Mouse (Mus musculus) forelimb bud, embryonic 11.5 days (tissue): ENCODE results near the gene Slc2a3.
"Not testable (repeated sequence)": the region's sequence is repeated elsewhere in the genome, so short reads cannot be mapped to it uniquely, and the experiment has no call there.

Experiments used
- DNase-seq: peaks from one replicate; pipeline ENCODE4 v3.0.0-alpha.2; 2012; ENCODE audit warnings: low read depth, low spot score

The Slc2a3 gene

DNA sequence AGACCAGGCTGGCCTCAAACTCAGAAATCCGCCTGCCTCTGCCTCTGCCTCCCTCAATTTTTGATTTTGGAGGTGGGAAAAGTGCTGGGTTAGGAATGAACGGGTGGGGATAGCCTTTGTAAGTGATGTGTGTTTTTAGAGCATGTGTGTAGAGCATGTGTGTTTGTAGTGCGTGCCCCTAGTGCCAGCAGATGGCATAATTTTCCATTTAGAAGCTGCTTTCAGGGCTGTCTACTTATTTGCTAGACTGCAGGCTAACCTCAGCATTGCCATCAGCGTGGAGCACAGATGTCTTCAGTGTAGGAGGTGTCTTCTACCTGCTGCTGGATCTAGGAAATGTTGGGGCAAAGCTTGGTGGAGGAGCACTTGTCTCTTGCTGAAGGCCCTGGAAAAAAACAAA is 92.6 kb downstream of the Slc2a3 start:
- no peak for DNase-seq

DNA sequence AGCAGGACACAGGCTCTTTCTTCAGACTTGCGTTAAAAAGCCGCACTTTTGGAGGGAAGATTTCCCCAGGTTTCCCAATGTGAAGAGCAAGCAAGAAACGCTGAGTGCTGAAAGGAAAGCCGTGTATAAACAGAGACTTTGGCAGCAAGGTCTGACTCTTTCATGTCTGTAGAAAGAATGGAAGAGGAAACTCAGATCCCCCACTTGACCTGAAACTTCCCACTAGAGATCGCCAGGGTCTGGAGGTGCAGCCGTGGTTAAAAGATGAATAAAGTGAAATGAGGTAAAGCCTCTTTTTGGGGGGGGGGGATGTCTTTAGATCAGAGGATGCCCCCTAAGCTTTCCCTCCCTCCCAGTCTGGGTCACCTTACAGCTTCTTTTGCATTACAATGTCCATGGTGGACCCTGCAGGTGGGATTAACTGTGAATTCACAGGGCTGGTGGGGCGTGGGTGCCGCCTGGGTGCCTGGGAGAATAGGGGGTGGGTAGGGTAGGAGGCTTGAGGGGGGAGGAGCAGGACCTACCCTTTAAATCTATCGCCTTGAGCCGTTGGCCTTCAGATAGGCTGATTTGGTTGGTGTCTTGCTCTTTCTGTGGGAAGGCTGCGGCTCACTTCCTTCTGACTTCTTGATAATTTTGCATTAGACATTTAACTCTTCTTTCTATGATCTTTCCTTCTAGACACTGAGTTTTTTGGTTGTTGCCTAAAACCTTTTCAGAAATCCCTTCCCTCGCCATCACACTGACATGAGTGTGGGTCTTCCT is 94.2 kb downstream of the Slc2a3 start, which contains the start of gene Nanog:
Nanog (plus strand) TSS at position 454 of the 765 bp plus-strand sequence.
- DNase-seq: no peak

GRCm38 (mm10) chr6:122706337-122706840 is 95.1 kb downstream of the Slc2a3 start:
- no peak for DNase-seq

GRCm38 (mm10) chr6:122703706-122704105 is 97.7 kb downstream of the Slc2a3 start:
- no peak for DNase-seq

DNA sequence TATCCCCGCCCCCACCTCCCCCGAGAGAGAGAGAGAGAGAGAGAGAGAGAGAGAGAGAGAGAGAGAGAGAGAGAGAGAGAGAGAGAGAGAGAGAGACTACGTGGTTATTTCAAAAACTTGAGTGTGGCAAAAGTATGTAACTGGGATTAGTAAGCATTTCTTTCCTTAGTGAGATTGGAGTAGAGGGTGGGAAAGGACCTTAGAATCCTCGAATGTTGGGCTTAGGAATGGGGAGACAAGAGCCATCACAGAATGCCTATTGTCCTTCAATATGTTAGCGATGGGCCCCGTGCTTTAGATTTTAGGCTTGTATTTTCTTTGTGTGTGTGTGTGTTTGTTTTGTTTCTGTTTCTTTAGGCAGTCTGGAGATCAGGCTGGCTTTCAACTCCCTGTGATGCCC is 98.2 kb downstream of the Slc2a3 start:
- DNase-seq: no peak

DNA sequence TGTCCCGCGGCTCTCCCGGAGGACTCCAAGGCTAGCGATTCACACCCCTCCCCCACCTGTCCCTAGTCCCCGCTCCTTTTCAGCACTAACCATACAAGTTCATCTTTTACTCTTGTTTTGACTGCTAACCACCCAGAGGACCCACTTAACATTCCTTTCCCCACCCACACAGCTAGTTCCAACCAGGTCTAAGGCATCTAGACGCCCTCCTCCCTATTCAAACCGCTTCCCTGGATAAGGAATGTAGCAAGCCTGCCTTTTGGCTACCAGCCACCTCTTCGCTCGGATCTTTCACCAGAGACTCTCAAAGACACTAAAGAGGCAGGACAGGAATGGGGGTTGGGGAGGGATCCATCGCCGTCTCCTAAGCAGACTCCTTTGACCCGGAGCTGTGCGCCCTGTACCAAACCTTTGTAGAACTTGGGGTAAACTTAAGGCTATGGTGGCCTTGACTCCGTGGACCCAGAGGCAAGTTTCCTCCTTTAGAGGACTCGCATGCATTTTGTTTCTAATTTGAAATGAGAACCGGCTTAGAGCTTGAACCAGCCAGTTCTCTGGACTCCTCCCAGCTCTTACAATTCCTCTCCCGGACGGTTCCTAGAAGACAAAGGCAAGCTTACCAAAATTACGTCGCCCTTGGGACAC is 98.8 kb downstream of the Slc2a3 start:
- peak; percentile 25 for DNase-seq

- DNase-seq: no peak
Observed at GRCm38 (mm10) chr6:122701816-122702215, 99.6 kb downstream of the Slc2a3 start.

GRCm38 (mm10) chr6:122699628-122700027 is 101.8 kb downstream of the Slc2a3 start:
- DNase-seq: not testable (repeated sequence)

DNA sequence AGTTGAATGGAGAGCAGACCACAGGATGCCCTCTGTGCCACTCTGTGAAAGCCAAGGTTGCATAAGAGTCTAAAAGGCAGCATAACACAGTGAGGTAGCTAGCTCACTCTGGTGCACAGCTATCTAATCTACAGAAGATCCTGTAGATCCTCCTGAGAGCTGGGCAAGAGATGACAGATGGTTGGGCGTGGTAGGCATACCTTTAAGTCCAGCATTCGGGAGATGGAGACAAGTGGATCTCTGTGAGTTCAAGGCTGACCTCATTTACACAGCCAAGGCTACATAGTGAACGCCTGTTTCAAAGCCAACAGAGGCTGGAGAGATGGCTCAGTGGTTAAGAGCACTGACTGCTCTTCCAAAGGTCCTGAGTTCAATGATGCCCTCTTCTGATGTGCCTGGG is 106.0 kb downstream of the Slc2a3 start:
- no peak for DNase-seq

DNA sequence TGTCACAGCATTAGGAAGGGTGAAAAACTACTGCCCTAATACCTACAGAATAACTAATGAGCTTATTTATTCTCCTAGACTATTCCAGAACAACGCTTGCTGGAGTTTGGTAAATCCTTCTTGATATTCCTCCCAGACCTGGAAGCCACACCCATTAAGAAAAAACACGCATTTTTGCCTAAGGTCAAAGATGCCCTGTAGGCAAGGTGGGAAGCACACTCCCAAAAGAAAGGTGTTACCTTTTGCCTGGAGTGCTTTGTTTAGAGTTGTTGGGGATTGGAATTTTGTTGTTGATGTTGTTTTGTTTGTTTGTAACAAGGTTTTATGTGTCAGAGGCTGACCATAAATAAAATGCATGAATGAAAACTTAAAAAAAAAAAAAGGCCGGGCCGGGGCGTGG is 111.4 kb downstream of the Slc2a3 start:
- DNase-seq: no peak

DNA sequence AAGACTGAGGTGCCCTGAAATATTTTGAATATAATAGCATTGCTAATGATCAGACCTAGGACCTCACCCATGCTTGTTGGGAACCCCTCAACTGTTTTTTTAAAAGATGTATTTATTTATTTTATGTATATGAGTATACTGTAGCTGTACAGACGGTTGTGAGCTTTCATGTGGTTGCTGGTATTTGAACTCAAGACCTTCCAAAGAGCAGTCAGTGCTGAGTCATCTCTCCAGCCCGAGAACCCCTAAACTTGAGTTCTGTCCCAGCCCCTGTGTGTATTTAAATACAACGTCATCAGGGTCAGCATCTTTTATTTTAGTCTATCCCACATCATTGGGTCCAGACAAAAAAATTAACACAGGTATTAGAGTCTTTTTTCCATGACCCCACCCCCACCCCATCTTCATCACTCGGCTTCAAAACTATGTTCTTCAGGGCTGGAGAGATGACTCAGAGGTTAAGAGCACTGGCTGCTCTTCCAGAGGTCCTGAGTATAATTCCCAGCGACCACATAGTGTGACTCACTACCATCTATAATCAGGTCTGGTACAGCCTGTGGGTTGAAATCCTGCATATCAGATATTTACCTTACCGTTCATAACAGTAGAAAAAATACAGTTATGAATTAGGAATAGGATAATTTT is 111.9 kb downstream of the Slc2a3 start:
- no peak for DNase-seq

DNA sequence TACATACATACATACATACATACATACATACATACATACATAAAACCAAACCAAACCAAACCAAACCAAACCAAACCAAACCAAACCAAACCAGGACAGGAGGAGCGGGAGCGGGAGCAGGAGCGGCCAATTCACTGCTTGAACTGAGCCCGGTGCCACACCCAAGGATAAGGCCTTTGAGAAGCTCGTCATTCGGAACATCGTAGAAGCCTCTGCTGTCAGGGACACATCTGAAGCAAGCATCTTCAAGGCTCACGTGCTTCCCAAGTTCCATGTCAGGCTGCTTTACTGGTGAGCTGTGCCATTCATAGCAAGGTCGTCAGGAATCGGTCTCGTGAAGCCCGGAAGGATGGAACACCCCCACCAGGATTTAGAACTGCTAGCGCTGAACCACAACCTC is 114.7 kb downstream of the Slc2a3 start:
- DNase-seq: no peak

DNA sequence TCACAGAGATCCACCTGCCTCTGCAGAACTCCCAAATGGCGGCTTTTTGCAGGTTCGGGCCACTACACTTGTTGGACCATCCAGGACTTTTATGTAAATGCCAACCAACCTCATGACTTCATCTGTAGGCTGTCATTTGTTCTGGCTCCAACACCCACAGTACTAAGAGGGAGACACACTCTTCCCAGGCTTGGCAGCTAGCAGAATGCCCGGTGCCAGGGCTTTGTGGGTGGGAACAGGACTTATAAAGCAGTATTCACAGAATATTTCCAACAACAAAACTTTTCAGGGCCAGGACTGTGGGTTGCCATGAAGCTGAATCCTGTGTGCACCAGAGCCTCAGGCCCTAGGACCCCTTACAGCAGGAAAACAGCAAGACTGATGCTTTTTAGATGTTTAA is 118.8 kb downstream of the Slc2a3 start:
- DNase-seq: no peak
